Mouse (Mus musculus) frontal cortex, postnatal 25 days (tissue): ENCODE results near the gene Mycbp2.
A peak's percentile ranks its signal among the peaks of the same experiment; 100 is the strongest.

ENCODE experiments used
- DNase-seq, 2 experiments: peaks; one replicate each; pipeline ENCODE4 v3.0.0; 2022; ENCODE audit warnings: low spot score in 2 of 2

Gene Mycbp2

GRCm38 (mm10) chr14:103260437-103260836 lies 86.2 kb downstream of the Mycbp2 start:
- no peak for DNase-seq

DNA sequence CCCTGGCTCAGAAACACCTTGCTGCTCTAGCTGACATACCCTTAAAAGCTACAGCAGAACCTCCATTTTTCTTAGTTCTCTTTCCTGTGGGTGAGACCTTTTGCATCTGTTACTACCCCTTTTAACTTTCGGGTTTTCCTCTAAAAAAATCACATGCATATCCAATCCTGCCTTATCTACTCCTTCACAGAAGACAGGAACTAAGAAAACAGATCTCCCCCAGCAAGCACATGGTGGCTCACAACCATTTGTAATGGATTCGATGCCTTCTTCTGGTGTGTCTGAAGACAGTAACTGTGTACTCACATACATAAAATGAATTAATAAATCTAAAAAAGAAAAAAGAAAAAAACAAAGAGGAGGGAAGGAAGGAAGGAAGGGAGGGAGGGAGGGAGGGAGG lies 87.9 kb downstream of the Mycbp2 start:
- DNase-seq = no peak

GRCm38 (mm10) chr14:103256866-103257265 lies 89.7 kb downstream of the Mycbp2 start:
- DNase-seq = no peak

DNA sequence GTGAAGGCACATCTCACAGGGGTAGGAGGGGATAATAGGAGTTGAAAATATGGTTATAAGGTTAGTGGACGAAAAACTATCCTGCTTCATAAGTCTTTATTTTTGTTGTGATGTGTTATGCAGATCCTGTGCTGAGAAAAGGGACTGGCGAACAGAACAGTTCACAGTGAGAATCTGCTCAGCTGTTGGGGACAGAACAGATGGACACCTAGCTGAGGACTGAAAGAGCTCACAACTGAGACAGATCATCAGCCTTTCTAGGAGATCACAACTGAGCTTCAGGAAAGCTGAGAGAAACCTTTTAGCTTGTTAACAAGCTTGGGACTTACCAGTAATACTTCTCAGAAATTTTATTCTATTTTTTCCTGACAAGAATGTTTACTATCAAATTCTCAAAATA lies 92.3 kb downstream of the Mycbp2 start:
- no peak for DNase-seq

DNA sequence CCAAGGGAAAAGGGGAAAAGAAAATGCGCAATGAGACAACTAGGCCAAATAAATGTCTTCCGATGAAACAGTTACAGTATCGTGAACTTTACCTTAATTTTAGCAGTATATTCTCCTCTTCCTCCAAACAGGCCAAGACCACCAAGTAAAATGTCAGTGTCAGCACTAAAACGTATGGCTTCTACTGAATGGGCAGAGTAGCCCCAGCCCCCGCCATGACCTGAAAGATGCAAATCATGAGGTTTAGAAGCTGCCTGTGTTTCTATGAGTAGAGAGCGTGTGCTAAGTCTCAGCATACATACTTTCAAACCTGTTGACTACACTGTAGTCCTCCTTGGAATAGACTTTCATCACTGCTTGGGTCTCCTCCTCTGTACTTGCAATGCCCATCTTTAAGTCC lies 104.6 kb downstream of the Mycbp2 start:
- DNase-seq = no peak

GRCm38 (mm10) chr14:103234770-103235169 lies 111.8 kb downstream of the Mycbp2 start:
- DNase-seq = no peak

DNA sequence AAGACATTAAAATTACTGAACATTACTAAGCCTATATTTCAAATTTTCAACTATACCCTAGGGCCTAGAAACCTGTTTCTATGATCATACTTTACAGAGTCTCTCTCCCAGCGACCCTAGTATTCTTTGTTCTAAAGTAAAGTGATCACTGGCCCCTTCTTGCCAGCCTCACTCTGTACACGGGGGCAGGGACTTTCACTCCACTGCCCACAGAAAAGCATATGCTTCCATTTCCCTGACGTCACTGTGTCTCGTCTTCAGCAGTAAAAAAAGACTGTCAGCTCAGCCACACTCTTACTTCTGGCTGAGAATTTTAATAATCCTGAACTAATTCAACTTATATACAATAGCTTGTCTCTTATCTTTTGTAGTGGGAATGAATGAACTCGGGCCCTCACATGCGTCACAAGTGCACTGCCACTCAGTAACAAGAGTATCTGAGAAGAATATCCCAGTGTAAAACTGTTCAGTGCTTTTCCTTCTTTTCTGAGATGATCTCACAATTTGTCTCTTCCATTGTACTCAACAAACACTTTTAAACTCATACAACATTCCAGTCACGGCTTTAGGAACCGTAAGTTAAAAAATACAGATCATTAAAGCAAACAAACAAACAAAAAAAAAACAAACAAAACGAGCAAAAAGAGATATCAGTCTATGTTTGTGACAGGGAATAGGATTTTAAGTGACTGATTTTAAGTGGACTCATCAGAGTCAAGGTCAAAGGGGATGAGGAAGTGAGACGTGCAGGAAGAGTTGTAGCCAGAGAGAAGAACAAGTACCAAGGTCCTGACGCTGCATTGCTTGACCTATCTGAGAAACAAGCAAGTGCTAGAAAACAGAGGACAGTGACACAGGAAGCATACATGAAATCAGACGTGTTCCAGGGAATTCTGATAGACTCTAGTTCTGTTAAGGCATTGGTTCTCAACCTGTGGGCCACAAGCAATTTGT lies 112.7 kb downstream of the Mycbp2 start:
- DNase-seq = no peak

GRCm38 (mm10) chr14:103222356-103222755 lies 124.3 kb downstream of the Mycbp2 start:
- DNase-seq = no peak

- DNase-seq = no peak
These were observed 124.9 kb downstream of the Mycbp2 start for GRCm38 (mm10) chr14:103221751-103222150.

GRCm38 (mm10) chr14:103216331-103216730 lies 130.3 kb downstream of the Mycbp2 start:
- no peak for DNase-seq

- DNase-seq = no peak
These were observed 160.0 kb downstream of the Mycbp2 start for GRCm38 (mm10) chr14:103186658-103187057.

- DNase-seq = no peak
These were observed 160.5 kb downstream of the Mycbp2 start for GRCm38 (mm10) chr14:103186076-103186475.

DNA sequence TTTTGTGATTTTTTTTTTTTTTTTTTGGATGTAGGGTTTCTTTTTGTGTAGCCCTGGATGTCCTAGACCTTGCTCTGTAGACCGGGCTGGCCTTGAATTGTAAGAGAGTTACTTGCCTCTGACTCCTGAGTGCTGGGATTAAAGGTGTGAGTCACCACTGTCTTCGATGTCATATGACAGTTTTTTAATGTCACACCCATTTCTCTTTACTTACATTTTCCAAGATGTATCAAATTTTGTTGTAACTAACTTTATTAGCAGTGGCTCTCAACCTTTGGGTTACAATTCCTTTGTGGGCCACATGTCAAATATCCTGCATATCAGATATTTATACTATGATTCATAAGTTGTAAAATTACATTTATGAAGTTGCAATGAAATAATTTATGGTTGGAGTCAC lies 166.5 kb downstream of the Mycbp2 start:
- no peak for DNase-seq

DNA sequence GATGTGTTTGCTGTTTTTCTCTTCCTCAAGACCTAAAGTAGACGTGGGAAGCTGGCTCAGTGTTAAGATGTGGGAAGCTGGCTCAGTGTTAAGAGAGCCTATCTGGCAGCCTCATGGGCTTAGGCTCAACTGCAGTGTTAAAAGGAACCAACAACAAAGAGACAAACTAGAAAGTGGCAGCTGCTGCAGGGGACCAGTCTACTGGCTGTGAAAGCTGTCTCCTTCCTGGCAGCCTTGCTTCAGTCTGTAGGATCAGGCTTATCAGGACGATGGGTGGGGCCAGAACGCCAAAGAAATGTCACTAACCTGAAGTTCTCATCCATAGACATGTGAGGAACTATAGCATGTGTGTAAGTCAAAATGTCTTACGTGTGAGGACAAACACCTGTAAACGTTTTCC lies 183.7 kb downstream of the Mycbp2 start:
- no peak for DNase-seq

DNA sequence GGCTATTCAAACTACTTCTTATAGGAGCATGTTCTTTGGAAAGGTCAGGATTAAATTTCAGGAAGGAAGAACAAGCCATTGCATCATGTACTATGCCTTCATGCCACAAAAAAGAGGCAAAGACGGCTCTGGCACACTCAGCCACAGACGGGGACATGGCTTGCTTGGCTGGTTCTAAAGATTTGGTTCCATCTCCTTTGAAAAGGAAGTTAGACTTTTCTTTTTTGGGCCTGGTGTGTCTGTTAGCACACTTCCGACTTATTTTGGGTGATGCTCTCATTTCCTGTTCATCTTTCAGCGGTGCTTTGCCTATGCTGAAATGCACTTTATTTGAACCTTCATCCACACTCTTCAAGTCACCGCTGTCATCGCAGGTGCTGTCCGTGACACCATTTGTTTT lies 190.9 kb downstream of the Mycbp2 start:
- no peak for DNase-seq

DNA sequence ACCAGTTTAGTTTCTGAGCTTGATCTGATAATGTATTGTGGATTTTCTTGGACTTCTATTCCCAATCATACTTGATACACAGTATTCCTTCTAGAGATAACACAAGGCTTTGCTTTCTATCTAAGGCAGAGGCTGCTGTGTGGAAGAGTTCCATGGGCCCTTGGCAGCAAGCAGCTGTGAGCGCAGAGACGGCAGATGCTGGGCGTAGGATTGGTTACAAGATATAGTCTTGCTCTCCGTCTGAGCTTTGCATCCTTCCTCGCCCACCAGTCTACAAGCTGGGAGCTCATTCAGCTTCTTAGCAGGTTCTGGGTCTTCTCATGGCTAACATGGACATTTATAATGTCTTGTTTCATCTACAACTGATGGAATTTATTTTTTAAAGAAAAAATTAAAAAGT lies 196.5 kb downstream of the Mycbp2 start:
- peak; percentile 25 to 37 for DNase-seq

DNA sequence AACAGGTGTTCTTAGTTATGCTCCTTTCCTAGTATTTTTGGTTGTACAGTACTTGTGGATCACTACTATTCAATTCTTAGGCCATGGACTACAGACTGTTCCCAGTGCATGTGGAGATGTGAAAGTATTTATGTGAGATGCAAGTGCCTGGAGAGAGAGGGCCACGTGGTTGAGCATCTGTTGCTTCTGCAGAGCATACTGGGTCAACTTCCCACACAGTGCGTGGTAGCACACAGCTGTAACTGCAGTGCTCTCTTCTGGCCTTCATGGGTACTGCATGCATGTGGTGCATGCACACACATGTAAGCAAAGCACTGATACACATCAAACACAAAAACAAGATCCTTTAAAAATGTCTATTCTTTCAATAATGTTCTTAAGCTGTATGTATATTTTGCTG lies 214.6 kb downstream of the Mycbp2 start:
- DNase-seq = no peak

DNA sequence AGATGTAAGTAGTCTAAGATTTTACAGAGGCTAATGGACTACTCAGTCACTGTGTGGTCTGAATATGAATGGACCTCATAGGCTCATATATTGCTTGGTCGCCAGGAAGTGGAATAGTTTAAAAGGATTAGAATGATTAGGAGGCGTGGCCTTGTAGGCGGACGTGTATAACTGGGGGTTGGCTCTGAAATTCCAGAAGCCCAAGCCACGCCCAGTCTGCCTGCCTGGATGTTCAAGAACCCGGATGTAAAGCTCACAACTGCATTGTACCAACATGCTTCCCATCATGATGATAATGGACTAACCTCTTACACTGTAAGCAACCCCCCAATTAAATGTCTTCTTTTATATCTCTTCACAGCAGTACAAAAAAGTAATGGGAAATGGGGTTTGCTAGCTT lies 220.9 kb downstream of the Mycbp2 start:
- DNase-seq = no peak

- no peak for DNase-seq
These were observed 231.5 kb downstream of the Mycbp2 start for GRCm38 (mm10) chr14:103114994-103115670.

DNA sequence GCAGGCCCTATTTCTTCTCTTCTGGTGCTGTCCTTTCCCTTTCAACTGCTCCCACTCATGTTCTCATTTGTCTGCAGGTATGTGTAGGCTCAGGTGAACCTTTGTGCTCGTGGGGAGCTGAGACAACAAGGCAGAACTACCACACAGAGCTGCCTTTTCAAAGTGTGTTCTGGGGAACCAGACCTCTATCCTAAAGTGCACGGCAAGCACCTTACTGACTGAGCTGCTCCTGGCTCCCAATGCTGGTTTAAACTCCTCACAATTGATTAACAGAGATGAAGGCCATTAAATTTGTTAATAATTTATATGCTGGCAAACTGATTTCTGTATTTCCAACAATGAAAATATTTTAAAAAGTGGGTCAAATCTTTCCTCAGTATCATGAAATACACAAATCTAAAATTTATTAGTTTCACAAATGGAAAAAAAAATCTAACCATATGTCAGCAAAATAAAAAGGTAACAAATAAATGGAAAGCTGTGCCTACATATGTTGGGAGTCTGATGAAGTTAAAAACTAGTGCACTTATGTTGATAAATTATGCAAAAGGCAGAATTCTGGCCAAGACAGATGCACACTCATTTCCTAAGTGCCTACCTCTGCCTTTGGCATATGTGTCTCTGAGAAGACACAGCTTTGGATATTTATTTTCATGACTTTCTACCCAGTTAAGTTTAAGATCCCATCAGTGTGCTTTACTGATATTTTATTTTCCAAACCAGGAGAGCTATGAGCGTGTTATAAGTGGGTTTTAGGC lies 233.8 kb downstream of the Mycbp2 start:
- DNase-seq = no peak

DNA sequence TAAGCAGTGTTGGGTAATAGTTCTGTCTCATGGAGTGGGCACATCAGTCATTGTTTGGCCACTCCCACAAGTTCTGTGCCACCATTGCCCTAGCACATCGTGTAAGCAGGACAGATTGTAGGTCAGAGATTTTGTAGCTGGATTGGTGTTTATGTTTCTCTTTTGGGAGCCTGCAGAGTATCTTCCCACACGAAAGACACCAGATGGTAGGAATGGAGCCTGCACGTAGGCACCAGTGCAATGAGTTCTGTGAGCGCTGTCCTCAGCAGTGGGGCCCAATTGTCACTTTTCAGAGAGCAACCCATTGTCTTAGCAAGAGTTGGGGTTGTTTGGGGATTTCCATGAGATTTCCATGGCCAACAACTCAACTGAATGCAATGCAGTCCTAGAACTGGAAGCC lies 236.6 kb downstream of the Mycbp2 start:
- no peak for DNase-seq

DNA sequence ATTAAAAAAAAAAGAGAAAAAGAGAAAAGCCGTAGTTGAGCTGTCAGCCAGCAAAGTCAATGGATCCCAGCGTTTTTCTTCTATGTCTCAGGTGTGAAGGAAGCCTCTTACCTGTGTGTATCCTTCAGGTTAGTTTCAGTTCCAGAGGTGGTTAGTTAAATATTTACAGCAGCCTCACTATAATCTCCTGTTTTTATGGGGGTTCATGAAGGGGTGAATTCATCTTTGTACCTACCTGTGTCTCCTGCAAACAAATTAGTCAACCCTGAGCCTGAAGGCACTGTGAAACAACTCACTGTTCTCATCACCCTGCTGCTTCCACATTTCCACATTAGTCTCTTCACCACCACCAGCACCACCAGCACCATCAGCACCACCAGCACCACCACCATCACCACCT lies 240.3 kb downstream of the Mycbp2 start:
- DNase-seq = no peak
